Mouse (Mus musculus) common myeloid progenitor, adult 5-6 weeks (primary cell): ENCODE measurements at regions not wholly inside any gene's neighbourhood (a gene's known extent, or its start where the extent isn't known, plus 50 kb on each side); places are given as distances from the start of the nearest gene placed in this dataset.
A peak's percentile ranks its signal among the peaks of the same experiment; 100 is the strongest.

Source experiments
- ATAC-seq: replicated peaks from 2 replicates; pipeline ENCODE4 v1.8.0; 2016; ENCODE audit warnings: low read depth, mild to moderate bottlenecking, moderate TSS enrichment, inconsistent platforms; ENCODE audit not compliant: poor library complexity, severe bottlenecking

DNA sequence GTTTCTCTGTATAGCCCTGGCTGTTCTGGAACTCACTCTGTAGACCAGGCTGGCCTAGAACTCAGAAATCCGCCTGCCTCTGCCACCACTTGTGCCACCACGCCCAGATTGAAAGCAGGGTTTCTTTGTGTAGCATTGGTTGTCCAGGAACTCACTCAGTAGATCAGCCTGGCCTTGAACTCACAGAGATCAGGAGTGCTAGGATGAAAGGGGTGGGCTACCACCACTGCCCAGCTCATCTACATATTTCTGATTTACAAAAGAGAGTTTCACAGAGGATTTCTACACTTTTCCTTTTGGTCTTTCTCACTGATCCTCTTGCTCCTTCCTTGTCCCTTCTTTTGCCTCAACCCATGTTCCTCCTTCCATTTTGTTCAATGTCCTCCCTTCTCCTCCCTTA, 53.1 kb upstream of the Lbx1 start:
- no peak for ATAC-seq

DNA sequence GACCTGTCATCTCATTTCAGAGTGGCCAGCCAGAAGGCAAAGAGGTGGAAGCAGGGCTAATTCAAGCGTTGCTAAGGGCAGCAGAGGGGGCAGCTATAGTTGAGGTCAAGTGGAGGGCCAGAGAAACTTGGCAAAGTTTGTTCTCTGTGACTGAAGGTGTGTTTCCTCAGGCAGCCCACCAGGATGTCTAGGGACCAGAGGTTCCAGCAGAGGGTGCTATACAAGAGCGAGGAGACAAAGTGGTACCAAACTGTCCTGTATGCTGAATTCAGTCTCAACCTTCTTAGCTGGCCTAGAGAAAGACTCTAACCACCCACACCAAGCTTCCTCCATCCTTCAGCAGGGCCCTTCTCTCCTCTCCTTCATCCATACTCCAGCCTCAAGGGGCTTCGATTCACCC, 62.2 kb upstream of the Lbx1 start:
- ATAC-seq: no peak

DNA sequence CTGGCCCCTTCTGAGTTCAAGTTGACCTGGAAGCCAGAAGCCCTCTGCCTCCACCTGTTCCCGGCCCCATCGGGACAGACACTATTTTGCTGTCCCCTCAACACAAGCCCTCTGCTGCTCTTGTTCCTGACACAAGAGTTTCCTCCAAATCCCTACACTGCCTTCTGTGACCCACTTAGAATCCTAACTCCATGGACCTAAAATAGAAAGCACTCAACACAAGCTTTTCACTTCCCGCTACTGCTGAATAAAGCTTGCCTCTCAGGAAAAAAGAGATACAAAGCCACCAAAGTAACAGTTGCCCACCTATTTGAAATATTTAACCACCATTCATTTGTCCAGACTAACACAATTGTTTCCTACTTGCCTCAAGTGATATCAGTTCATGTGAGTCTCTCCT, 63.7 kb upstream of the Lbx1 start:
- ATAC-seq: no peak

DNA sequence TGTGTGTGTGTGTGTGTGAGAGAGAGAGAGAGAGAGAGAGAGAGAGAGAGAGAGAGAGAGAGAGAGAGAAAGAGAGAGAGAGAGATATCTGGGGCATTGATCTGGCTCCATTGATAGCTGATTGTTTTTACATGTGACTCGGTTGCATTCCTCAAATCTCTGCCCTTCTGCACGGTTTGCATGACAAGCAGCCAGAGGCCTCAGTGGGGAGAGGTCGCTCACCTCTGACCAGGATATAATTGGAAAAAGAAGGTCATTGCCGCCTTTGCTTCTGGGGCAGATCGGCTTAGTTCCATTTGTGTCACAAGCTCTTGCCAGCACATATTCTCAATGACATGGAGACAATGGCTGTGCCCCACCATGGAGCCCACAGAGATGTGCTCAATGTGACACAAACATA, 63.8 kb upstream of the Btrc start:
- no peak for ATAC-seq

DNA sequence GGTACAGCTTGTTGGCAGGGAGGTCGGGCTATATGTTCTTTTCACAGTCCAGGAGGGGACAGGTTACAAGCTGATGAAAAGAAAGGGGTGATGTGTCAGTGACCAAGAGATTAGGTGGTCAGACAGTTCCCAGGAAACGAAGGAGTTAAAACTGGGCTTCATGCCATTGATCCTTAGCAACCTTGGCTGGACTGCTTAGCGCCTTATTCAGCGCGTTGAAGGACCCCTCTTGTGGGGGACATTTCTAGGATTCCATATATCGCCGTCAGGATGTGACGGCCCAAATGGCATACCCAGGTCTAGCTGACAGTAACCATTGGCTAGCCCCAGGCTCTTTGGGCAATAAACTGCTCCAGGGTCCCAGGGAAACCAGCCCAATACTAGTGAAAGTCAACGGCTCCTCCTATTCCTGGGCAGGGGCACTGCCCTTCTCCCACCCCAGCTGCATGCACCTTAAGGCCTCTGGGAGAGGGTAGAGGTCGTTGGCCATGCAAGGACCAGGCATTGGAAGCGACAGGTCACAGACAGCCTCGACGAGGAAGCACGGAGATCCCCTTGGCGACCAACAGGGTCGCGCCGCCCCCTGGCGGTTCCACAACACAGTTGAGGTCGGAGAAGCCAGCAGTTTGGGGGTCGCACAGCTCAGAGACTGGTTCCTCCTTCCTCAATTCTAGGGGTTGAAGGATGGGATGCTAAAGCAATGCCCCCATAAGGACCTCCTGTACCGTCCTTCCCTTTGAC, 62.7 kb upstream of the Btrc start:
- ATAC-seq: peak; percentile 50; the same call in 1 of the 2 replicates

DNA sequence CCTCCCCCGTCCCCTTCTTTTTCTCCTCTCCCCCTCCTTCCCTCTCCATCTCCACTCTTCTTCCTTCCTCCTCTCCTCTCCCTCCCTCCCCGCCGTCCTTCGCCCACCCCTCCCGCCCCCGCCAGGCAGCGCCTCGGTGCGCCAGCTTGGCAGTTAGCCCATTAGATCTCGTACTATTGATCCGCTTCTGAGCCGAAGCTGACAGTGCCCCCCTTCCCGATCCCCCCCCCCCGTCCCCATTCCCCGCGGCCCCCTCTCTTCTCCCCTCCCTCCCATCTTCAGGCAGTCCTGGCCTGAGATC, 62.2 kb upstream of the Btrc start:
- no peak for ATAC-seq

DNA sequence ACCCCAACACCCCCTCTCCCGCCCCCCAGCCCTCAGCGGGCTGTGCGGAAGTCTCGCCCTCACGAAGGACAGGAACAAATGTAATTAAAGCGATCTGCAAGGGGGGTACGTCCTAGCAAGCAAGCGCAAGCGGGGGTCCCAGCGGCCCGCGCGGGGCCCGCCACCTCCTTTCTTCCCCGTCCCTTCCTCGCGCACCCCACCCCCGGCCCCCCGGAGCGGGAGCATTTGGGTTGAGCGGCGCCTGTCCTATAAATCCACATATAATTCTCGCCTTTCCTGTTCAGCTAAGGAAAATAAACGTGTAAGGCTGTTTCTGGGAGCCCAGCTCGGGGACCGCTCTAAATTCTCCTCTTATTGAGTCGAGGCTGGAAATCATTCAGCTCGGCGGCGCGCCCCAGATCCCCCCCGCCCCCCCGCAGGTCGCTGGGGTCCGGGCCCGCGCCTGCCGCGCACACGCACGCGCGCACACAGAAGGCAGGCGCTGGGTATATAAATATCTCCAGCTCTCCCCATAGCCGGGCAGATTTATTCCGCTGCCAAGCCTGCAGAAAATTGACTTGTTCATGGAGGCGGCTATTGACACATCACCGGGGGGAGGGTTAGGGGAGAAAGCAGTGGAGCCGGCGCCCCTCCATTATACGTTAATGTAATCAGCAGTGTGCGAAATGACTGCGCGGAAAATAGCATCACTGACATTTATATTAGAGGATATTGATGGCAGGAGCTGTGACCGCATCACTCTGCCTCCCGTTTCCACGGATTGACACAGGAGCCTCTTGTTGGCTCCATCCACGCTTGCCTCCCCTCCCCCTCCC, 61.6 kb upstream of the Btrc start:
- peak; percentile 31; the same call in 1 of the 2 replicates for ATAC-seq

DNA sequence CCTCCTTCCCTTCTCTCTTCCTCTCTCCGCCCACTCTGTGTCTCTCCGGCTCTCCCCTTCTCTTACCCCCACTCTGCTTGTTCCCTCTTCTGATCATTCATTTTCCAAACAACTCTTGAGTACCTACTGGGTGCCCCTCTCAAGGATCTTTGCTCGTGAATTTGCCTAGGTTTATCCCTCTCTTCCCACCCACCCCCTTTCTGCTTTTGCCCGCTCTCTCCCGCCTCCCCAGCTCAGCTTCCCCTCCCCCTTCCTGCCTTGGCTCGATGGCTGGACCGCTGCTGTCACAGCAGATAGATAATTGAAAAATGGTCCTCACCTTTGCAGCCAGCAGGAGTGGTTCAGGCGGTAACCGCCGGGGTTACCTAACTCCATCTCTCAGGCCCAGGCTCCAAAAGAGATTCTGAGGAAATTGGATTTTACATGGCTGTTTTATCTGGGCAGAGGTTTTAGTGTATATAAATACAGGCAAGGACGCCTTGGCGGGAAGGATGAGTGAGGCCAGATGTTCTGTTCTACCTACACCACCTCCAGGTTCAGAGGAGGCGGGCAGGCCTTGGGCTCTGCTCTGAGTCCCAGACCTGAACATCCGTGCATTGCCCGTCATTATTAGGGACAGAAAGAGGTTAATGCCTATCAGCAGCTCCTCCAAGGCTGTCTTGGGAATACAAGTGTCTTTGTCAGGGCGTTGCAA, 60.8 kb upstream of the Btrc start:
- ATAC-seq: no peak; the same call in 1 of the 2 replicates

DNA sequence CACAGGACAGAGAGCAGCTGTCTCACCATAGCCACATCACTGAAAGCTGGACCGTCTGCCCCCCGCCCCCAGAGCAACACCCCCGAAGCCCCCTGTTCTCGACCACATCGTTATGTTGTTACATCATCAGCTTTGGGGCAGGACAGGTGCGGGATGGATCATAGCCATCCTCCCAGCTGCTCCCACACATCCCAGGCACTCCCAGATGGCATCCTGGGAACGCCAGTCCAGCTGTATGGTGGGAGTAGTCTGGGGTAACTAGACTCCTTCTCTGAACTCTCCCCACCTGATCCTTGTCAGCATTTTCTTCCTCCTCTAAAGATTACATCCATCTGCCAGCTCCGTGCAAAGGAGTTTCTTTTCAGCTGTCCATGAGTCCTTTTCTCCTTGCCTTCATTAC, 59.0 kb upstream of the Btrc start:
- ATAC-seq: no peak

DNA sequence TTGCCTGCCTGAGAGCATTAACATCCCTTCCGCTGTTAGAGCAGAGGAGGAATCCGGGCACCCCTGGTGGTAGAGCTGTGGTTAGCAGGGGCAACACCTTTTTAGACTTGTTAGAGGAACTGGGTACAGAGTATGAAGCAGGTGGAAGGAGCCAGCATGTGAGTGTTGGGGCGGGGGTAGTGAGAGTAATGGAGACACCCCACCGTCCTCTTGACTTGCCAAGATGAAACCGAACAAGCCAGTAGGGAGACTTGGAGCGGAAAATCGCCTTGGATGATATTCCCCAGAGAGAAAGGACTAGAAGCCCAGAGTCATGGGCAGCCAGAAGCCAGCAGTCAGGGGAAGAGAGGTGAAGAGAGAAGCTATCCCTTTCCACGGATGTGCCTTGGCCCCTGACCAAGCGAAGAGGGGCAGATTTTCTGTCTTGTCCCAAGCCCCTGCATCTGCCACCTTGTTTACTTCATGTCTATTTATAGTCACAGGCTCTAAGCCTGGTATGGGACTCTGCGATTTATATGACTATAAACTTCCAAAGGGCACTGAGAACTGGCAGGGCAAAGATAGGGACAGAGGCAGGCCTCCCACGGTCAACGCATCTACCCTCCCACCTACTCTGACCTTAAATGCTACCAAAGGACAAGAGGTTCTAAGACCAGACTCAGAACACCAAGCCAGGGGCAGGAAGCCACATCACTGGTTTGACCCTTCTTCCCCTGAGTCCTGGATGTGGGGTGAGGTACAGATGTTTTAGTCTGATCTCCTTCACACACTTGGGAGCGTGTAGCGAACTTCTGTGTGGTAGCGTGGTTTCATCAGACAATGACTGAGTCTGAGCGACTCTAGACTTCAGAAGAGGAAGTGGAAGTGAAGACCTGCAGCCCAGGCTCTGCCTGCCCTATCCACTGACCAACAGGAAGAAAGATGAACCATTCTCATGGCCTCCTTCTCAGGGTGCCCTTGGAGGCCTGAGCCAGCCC, 55.9 kb upstream of the Btrc start:
- ATAC-seq: peak; percentile 68

DNA sequence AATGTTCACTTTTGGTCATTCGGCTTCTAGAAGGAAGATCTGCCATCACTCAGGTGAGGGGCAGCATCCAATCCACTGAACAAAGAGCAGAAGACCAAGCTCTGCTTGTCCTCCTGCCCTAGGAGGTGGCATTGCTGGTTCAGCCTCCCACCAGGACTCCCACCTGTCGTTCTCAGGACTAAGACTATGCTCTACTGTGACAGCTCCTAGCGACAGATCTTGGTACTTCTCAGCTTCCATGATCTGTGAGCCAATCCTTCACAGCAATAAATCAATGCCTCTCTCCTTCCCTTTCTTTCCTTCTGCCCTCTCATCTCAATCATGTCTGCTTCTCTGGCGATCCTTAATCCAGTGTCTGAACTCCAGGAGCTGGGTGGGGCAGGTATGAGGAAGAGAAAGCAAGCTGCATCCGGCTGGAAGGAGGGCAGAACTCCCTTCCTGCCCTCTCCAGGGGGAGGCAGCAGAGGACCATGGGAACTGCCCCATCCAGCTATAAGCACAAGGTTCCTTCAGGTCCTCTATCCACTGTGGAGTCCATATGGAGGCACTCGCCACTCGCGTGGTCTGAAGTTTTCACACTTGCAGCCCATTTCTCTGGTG, 54.8 kb upstream of the Btrc start:
- no peak for ATAC-seq

DNA sequence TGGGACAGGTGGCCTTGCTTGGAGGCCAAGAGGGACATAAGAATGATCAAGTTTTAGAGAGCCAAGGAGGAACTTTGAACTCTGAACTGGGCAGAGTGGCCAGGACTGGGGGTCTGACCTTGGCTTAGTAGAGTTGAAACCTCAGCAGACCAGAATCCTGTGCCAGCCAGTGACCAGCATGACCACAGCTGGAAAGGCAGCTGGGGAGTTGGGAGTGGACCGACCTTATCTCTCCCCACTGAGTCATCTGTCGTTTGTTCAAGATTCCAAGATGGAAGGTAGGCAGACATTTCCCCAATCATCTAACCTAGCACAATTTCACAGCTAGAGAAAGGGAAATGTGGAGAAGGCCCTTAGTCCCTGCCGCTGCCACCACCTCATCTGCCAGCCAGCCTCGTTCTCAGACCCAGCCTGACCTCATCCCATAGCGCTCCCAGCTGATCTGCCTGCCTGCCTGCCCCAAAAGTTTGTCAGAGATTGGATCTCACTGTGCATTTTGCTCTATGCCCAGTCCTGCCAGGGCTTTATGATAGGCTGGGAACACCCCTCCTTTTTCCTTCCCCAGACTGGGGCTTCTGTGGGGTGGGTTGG, 53.1 kb upstream of the Btrc start:
- no peak for ATAC-seq

DNA sequence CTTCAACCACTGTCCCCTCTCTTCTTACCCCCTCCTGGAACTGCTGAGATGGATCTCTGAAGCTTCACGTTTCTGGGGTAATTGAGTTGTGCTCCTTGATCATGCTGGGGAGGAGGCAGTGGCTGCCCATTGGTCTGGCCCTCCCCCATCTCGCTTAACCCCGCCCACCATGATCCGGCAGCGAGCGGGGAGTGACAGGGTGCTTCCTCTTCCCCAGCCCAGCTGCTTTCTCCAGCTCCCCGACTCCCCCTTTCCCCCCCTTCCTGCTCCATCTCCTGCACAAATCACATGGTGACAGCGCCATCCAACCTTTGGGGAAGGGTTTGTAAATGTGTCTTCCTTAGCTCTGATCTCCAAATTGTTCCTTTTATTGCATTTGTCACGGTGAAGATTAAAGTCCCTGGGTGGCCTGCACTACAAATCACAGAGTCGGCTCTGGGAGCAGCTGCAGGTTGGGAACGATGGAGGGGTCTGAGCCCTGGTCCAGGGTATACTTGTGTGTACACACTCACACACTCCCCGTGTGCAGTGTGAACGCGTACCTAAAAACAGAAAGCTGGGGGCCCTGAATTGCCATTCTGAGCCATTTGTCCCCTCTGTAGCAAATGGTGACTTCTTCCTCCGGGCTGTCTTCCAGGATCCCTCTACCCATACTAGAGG, 52.5 kb upstream of the Btrc start:
- ATAC-seq: peak; percentile 74

DNA sequence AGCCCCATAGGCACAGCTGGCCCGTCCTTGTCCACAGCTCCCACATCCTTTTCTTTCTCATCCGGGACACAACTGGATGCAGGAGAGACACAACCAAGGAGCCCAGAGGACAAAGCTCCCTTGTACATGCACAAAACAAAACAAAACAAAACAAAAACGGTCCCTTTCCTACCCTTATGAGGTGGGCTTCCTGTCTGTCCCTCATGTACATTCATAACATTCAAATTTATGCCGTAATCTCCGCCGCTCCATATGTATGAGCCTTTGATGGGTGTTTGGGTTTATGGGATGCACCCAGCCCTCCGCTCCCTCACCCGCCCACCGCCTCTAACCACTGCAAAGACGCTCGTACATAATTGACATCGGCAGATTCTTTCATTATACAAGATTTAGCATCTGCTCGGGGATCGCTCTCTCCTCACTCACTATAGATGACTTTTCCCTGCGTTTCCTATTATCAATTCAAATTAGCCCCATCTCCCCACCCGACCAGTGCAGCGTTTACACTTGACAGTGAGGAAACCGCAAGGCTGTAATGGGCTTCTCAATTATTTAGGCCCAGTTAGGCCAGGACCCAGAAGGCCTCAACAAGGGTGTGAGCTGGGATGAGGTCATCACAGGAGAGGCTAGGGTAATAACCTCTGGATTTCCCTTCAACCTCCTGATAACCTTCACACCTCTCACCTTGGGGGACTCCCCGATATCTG, 51.5 kb upstream of the Btrc start:
- no peak for ATAC-seq

DNA sequence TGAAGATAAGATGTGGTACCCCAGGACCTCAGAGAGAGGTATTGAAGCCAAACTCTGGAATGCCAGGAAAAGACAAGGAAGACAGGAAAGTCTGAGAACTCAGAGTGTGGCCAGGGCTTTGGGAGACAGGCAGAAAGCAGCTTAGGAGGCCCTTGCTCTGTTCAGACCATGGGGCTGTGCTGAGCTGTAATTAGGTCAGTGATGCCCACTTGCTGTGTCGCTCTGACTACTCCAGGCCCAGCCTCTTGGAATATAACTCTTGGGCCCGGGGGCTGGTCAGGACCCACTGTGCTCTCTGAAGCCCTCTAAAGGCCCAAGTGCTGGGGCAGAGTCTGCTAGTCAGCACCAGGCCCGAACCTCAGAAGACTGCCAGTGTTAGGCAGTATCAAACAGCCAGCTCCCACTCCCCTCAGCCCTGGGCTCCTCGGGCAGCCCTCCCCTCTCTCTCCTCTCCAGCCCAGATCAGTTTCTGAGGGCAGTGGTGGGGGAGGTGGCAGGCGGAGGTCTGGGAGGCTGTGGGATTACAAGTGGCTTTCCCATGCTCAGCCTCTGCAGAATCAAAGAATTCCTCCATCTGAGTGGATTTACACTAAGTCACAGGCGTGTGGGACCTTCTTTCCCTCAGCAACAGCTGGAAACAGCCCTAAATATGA, 50.7 kb upstream of the Btrc start:
- no peak for ATAC-seq
